Mouse (Mus musculus) E14TG2a.4 (cell line): ENCODE data around the gene Foxe3.

Experiments used
- CTCF ChIP-seq: conservative IDR thresholded peaks from 2 replicates; pipeline ENCODE4 v1.5.1; 2014; ENCODE audit warnings: low read length
- POU5F1 ChIP-seq: IDR thresholded peaks from 2 replicates; pipeline ENCODE4 v1.6.1; 2014; ENCODE audit warnings: low read length, borderline replicate concordance

GRCm38 (mm10) chr4:114925917-114926312 lies at the start of gene Foxe3:
- TF ChIP-seq CTCF (no peak), POU5F1 (no peak)
